Mouse (Mus musculus): ENCODE results near the gene Maats1.

GRCm38 (mm10) chr16:38280951-38281350, 61.0 kb downstream of the Maats1 start:
- TF ChIP-seq POLR2A (IDR thresholded peaks at IDR 0.05; ENCODE audit: extremely low read depth, insufficient read depth, low read length) (no peak), CTCF (IDR thresholded peaks at IDR 0.05; ENCODE audit: extremely low read depth, insufficient read depth, low read length) (no peak)
